Mouse (Mus musculus) lung, postnatal 25 days (tissue): Measurements from ENCODE around the gene Krt17.
"Not testable (repeated sequence)": the region's sequence is repeated elsewhere in the genome, so short reads cannot be mapped to it uniquely, and the experiment has no call there.

Source experiments
- DNase-seq: peaks from one replicate; pipeline ENCODE4 v3.0.0; 2022; ENCODE audit warnings: low spot score

Gene Krt17

GRCm38 (mm10) chr11:100262058-100262980 lies 1.5 kb upstream of the Krt17 start:
- no peak for DNase-seq

GRCm38 (mm10) chr11:100261235-100261605 lies 391 bp upstream of the Krt17 start:
- DNase-seq, result no peak

DNA sequence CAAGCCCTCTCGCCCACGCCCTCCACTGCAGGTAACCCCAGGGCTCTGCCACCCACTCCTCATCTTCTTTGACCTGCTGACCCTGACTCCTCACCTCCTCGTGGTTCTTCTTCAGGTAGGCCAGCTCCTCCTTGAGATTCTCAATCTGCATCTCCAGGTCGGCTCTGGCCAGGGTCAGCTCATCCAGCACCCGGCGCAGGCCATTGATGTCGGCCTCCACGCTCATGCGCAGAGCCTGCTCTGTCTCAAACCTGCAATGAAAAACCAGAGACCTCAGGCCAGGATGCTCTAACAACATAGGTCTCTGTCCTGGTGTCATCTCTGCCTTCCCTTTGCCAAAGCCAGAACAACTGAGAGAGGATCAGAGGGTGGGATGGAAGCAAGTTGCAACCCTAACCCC lies 1.8 kb downstream of the Krt17 start:
- no peak for DNase-seq

DNA sequence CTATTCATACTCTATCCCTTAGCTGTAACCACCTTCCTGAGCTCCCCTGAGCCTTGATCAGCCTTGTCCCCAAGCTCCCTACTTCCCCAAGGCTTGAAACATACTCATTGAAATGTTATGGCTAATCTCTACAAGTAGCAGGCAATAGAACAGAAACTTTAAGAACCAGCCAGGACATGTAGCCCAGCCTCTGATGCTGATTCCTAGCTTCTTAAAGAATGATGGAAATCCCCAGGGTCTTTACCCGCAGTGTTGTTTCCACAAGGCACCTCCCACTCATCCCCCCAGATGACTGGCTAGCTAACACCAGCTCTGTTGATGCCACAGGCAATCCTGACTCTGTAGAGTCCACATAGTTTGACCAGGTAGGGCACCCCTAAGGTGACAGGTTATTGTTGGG lies 2.9 kb downstream of the Krt17 start:
- DNase-seq, result no peak

DNA sequence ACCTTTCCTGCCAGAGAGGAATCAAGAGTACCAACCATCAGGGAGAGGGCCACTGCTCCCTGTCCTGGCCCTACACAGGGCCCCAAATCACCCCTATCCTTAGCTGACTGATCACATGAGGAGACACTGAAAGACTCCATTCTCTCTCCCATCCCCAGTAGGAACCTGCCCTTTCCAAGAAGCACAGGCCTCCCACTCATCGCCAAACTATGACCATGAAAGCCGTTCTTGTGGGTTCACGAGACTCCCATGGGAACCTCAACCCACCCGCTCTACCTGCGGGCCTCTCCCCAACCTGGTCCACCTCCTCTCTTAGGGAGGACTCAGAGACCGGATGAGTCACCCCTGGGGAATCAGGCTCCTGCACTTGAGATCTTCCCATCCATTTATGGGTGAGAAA lies 5.3 kb downstream of the Krt17 start:
- DNase-seq, result no peak

DNA sequence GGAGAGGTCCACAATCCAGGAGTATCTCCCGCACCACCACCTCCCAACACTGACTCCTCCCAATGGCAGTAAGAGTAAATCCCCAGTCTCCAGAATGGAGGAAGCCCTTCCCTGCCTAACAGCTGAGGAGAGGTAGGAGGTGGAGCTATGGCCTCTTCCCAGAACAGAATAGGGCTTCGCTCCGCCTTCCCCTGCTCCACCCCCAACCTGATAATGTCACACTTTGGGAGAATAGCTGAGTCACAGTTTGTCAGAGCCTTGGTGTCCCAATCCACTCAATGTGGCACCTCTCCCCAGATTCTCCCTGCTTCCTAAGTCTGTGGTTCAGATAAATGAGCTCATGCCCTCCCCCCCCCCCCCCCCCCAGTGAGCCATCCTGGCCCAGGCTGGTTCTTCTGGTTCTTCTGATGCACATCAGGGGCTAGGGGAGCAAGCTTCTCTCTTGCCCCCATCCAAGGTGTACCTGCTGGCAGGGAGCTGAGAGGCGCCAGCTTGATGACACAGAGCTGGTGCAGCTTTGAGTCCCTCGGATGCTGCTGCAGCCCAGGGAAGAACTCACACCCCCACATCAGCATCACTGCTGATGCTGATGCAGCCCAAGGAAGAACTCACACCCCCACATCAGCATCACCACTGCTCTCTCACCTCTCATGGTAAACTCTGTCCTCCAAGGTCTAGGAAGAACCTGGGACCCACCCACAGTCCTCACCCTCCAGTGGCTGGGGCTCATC lies 6.3 kb downstream of the Krt17 start:
- no peak for DNase-seq

GRCm38 (mm10) chr11:100248852-100249465 lies 11.9 kb downstream of the Krt17 start, which contains the start of gene Krt16:
Gene Krt16 (minus strand): TSS chr11:100248902.
- no peak for DNase-seq

DNA sequence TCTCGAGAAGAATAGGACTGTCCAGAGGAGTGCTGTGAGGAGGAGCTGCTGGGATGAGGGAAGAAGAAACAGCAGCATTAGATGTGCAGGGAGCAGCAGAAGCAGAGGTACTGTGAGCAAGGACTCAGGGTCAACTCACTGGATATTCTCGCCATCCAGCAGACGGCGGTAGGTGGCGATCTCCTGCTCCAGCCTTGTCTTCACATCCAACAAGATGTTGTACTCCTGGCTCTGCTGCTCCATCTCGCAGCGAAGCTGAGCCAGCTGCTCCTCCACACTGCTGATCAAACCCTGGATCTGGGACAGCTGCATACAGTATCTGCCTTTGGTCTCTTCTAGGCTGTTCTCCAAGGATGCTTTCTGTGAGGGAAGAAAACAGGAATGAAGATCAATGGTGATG lies 14.4 kb downstream of the Krt17 start:
- not testable (repeated sequence) for DNase-seq

GRCm38 (mm10) chr11:100240272-100240671 lies 20.6 kb downstream of the Krt17 start:
- DNase-seq, result not testable (repeated sequence)

DNA sequence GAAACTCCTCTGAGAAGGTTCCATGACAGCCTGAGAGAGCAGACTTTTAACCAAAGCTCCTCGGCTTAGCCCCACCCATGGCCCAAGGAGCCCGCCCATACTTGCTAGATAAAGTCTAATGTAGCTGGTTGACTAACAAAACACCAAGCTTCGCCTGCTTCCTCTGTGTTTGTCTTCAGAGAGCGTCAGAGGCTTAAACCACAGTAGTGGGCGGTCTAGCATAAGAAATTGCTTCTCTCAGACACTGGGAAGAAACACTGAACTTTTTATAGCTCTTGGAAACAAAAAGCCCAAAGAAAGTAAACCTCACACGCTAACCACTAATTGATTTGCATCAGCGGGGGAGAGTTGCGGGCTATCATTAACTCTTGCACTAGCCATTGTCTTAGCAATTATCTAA lies 39.1 kb downstream of the Krt17 start:
- no peak for DNase-seq

DNA sequence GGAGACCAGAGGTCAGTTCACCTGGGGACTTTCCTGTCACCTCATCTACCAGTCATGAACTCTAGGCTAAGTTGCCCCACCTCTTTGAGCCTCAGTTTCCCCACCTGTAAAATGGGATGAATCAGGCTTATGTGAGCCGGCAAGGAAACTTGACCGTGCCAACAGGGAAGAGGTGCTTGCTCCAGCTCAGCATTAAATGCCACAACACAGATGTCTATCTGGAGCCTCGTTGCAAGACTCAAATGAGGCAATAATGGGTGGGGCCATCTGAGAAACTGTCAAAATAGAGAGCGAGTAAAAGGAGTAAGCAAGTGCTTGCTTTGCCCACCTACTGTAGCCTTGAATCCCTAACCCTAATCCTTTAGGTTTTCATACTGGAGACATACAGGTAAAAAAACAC lies 41.5 kb downstream of the Krt17 start:
- DNase-seq, result no peak

- DNase-seq, result no peak
Measured at GRCm38 (mm10) chr11:100208542-100208941, 52.3 kb downstream of the Krt17 start.

DNA sequence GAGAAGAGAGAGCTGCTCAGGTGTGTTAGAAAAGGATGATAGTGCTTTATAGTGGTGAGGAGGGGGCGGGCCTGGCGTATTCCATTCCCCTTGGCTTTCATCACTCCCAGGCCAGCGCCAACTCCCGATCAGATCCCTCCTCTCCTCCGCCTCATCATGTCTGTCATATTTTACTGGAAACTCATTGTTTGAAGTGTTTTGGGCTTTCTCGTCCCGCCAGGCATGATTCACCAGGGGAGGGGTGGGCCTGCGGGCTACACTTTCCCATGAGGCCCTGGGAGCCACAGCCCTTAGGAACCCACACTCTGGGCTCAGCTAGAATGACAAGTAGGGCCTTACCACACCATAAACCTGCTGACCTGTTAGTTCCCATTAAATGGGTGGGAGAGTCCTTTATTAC lies 53.3 kb downstream of the Krt17 start, which contains the start of gene Krt14:
Krt14 (minus strand) TSS at position 51 of the 400 bp plus-strand sequence.
- DNase-seq, result no peak
